Mouse (Mus musculus) CD4-positive helper T cell, adult 2 months (primary cell): ENCODE measurements around the gene Sez6l.

Experiments used
- DNase-seq: peaks from one replicate; pipeline ENCODE4 v3.0.0-alpha.2; 2012; ENCODE audit warnings: low read depth, missing footprints, low spot score

Sez6l gene

GRCm38 (mm10) chr5:112498921-112499917, 77.8 kb downstream of the Sez6l start:
- DNase-seq = no peak

DNA sequence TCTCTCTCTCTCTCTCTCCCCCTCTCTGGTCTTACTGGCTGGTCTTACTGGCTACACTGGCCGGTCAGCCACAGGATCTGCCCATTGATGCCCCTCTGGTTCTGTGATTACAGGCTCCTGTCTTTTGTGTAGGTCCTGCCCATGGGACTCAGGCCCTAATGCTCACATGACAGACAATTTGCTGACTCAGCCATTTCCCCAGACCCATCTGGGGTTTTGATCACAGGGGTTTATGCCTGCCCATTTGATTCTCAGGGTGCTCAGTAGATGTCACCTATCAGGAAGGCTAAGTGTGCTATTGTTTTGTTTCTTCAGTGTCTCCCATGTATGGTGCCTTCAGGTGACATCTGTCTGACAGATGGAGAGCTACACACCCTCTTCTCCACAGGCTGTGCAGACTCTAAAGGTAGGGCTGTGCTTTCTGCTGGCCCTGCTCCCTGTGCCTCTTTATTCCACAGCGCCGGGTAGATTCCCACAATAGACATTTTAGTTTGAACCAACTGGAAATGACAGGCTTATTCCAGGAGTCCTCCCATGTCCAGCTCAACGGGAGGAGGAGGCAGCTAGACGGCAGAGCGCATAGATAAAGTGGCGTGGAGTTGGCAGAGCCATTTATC, 80.1 kb downstream of the Sez6l start:
- no peak for DNase-seq

DNA sequence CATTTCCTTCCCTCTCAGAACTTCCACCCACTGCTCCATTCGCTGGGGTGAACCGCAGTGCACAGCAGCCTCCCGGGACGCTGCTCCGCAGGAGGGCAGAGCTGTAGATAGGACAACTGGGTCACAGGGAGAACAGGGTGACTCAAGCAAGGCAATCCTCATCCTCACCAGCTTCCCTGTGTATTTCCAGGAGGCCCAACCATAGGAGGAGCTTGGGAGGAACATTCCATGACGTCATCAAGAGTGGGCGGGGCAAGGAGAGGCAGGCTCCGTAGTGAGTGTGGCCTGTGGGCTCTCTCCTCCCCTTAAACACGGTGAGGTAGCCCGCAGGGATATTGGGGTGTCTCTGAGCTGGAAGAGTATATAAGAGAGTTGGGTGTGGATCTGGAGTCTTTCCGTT, 83.5 kb downstream of the Sez6l start:
- DNase-seq = no peak

- DNase-seq = no peak
Observed at GRCm38 (mm10) chr5:112491489-112491888, 85.5 kb downstream of the Sez6l start.

- DNase-seq = peak; percentile 62
Observed at GRCm38 (mm10) chr5:112488101-112488776, 88.7 kb downstream of the Sez6l start.

GRCm38 (mm10) chr5:112487504-112487903, 89.5 kb downstream of the Sez6l start:
- no peak for DNase-seq

DNA sequence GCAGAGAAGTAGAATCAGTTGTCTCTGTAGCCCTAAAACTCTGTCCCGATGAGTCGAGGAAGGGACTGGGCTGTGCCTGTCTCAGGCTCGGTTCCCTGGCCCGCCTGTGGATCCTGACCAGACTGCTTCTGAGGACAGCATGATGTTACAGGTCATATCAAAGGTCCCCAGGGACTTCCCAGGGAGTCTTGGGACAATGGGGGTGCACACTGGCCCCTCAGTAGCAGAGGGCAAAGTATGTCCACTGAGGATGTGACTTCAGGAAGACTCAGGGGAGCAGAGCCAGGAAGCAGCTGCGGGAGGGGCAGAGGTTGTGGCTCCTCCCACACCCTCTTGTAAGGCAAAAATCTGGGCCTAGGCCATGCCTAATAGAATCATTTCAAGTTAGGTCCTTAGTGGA, 90.6 kb downstream of the Sez6l start:
- no peak for DNase-seq

- no peak for DNase-seq
Observed at GRCm38 (mm10) chr5:112484924-112485715, 91.9 kb downstream of the Sez6l start.

DNA sequence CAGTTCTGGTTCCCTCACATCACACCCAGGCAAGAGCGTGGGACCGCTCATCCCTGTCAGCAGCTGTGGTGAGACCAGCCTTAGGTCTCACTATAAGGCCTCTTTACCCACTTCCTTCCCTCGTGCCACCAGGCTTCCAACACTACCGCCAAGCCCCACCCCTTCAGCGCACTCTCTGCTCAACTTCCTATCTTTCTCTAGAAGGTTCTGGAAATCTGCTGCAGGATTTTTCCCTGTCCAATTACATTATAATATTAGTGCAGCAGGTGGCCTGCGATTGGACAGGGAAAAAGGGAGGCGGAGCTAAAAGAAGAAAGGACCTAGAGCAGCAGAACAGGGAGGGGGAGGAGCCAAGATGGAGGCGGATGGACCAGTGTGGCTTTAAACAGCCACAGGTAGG, 94.0 kb downstream of the Sez6l start:
- peak; percentile 58 for DNase-seq

DNA sequence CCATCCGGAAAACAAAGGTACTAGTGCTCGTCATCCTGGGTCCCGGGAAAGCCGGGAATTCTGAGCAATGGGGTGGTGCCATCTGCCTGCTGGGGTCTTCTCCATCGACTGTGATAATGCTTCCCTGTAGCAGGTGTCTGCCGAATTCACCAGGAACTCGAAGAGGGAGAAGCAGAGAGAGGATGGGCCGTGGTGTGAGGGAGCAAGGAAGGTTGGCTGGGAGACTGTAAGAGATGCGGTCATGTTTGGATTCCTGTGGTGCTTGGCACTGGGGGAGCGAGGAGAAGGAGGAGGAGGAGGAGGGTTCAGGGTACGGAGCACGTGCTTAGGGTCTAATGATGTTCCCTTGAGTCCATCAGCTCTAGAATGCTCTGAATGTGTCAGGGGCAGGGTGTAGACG, 94.4 kb downstream of the Sez6l start:
- DNase-seq = no peak

GRCm38 (mm10) chr5:112481946-112482410, 95.0 kb downstream of the Sez6l start:
- DNase-seq = no peak

GRCm38 (mm10) chr5:112473453-112473852, 103.5 kb downstream of the Sez6l start:
- no peak for DNase-seq

DNA sequence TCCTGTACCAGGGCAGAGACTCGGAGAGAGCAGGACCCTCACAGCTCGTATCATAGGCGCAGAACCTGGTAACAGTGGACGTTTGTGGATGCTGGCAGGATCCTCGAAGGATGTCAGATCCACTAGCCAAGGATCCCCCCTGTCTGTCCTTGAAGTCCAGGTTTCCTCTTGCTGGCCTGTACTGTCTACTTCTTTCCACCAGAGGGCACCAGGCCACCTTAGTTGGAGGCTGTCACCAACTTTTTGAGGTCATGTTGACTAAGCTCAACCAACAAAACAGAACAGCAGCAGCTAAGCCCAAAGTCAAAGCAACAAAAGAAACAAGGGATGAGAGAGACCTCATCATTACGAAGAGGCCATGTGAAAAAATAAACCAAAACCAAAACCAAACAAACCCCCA, 106.8 kb downstream of the Sez6l start:
- DNase-seq = peak; percentile 38

- DNase-seq = no peak
Observed at GRCm38 (mm10) chr5:112468986-112469581, 107.9 kb downstream of the Sez6l start.

DNA sequence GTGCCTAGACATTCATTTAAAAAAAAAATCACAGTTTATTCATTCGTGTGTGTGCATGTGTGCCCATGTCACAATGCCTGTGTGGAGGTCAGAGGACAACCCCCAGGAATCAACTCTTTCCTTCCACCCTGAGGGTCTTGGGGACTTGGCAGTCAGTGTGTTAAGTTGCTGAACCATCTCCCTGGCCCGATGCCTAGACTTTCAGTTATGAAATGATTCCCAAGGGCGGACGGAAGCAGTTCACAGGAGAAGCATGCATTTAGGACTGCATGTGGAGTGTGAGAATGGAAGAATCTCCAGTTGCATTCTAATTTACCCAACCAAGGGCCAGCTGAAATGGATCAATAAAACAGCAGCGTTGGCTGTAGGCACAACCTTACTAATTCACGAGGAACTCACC, 110.7 kb downstream of the Sez6l start:
- DNase-seq = no peak

- no peak for DNase-seq
Observed at GRCm38 (mm10) chr5:112459903-112460302, 117.1 kb downstream of the Sez6l start.

GRCm38 (mm10) chr5:112454966-112455555, 121.9 kb downstream of the Sez6l start:
- DNase-seq = no peak

GRCm38 (mm10) chr5:112453088-112453487, 123.9 kb downstream of the Sez6l start:
- no peak for DNase-seq

DNA sequence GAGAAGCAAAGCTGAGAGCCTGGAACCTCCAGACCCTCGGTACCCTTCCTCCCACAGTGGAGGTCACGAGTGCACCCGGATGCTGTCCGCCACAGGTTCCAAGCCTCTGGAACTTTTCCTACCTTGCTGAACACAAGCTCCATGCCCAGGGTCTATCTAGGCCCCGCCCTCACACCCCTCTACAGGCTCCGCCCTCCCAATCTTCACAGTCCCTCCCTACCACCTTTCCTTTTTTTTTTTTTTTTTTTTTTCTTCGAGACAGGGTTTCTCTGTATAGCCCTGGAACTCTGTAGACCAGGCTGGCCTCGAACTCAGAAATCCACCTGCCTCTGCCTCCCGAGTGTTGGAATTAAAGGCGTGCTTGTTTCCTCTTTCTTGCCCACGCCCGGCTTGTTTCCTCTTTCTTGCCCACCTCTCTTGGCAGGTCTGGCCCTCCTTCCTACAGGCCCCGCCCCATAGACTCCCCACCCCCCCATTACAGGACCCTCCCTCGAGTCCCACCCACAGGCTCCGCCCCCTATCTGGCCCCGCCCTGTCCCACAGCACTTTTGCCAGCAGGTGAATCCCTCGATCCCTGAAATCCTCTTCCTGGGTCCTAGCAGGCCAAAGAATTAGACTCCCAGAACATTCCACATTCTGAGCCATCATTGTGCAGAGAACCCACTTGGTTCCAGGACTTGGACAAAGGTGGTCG, 128.1 kb downstream of the Sez6l start, which contains the start of gene Gm6588:
TSS of gene Gm6588 (plus strand) at position 680 of the 694 bp plus-strand sequence.
- no peak for DNase-seq

DNA sequence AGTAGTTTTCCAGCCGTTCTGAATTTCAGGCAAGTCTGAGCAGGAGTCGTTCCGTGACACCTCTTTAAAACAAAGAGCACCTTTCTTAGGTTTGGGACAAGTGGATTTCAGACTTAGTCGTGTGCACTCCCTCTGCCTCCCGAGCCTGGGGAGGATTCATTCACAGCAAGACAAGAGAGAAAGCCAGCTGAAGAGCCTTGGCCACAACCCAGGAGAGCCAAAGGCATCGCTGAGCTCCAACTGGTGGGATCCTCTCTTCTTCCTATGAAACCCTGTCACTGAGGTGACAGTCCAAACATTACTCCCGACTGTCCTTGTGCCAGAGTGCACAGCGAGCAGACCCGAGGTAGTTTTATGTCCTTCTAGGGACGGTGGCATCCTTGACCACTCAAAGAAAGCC, 138.4 kb downstream of the Sez6l start:
- DNase-seq = no peak
